ENCODE assay signal across 13 mouse cellular contexts in genomic region chrX:11657606-11658254, GRCm38 (mm10).
A peak's percentile ranks its signal among the peaks of the same experiment; 100 is the strongest.
DNase-seq lines count a peak whose midpoint lies in the region; ATAC-seq and TF ChIP-seq lines count a peak whose summit lies in the region.
"Had no signal": no experiment of that assay in that cellular context is flagged by ENCODE, and none has a peak within 500 bp of the region (broad histone marks: within the 10 kb centered on the region; RNA-seq: fewer than 3 reads in every experiment).

No protein-coding gene starts in this region.

- H3K36me3 ChIP-seq in forebrain, embryonic 15.5 days: no peaks in the 10 kb centered on the region
- no peaks in the 10 kb centered on the region for H3K36me3 ChIP-seq in forebrain, embryonic 11.5 days (ENCODE audit: control insufficient read depth, insufficient read depth, low read length)
- H3K36me3 ChIP-seq in forebrain, postnatal 0 days (ENCODE audit: insufficient read depth): no peaks in the 10 kb centered on the region
- H3K36me3 ChIP-seq in lung, postnatal 0 days (ENCODE audit: insufficient read depth, low read length): no peaks in the 10 kb centered on the region
- H3K36me3 ChIP-seq: liver, embryonic 15.5 days; midbrain, embryonic 10.5 days had no signal

- no peak for TF ChIP-seq EP300 in lung, postnatal 0 days (IDR thresholded peaks at IDR 0.05)

- no peak overlapping the region for H3K4me2 ChIP-seq in forebrain, embryonic 15.5 days (replicated peaks)
- H3K4me2 ChIP-seq in forebrain, embryonic 11.5 days (ENCODE audit: low read depth, low read length, severe bottlenecking): no peak overlapping the region
- no peak overlapping the region for H3K4me2 ChIP-seq in forebrain, postnatal 0 days (ENCODE audit: low read depth)
- no peak overlapping the region for H3K4me2 ChIP-seq in lung, postnatal 0 days (replicated peaks; ENCODE audit: low read depth, low read length)
- H3K4me2 ChIP-seq: liver, embryonic 15.5 days had no signal

- no peak overlapping the region for H3K4me3 ChIP-seq in forebrain, embryonic 15.5 days
- no peak overlapping the region for H3K4me3 ChIP-seq in forebrain, embryonic 11.5 days (ENCODE audit: low read depth, low read length)
- no peak overlapping the region for H3K4me3 ChIP-seq in forebrain, postnatal 0 days (ENCODE audit: low read depth, low read length)
- H3K4me3 ChIP-seq in lung, postnatal 0 days (ENCODE audit: low read depth, low read length): no peak overlapping the region
- H3K4me3 ChIP-seq: liver, embryonic 15.5 days; midbrain, embryonic 10.5 days had no signal

- H3K27me3 ChIP-seq in forebrain, embryonic 15.5 days: no peaks in the 10 kb centered on the region
- H3K27me3 ChIP-seq in forebrain, embryonic 11.5 days (ENCODE audit: control insufficient read depth, insufficient read depth, low read length): peaks cover 2% of the 10 kb centered on the region; the same call in 1 of the 2 replicates
- no peaks in the 10 kb centered on the region for H3K27me3 ChIP-seq in forebrain, postnatal 0 days (ENCODE audit: insufficient read depth, low read length)
- no peaks in the 10 kb centered on the region for H3K27me3 ChIP-seq in lung, postnatal 0 days (replicated peaks; ENCODE audit: insufficient read depth, low read length)

- WGBS in forebrain, embryonic 15.5 days: 44% methylated on average over 9 of the region's 9 CpGs
- WGBS in forebrain, embryonic 11.5 days: 72% methylated on average over 9 of the region's 9 CpGs
- 43% methylated on average over 9 of the region's 9 CpGs for WGBS in forebrain, postnatal 0 days
- 42% methylated on average over 9 of the region's 9 CpGs for WGBS in lung, postnatal 0 days

- 0 out of 2 replicates have a peak overlapping the region, but pooled peaks have one; percentile 43 for H3K27ac ChIP-seq in forebrain, embryonic 15.5 days (replicated peaks)
- no peak overlapping the region for H3K27ac ChIP-seq in forebrain, embryonic 11.5 days (ENCODE audit: low read depth, low read length)
- H3K27ac ChIP-seq in forebrain, postnatal 0 days (ENCODE audit: low read depth, low read length): no peak overlapping the region
- no peak overlapping the region for H3K27ac ChIP-seq in lung, postnatal 0 days (ENCODE audit: low read length)
- H3K27ac ChIP-seq: hindbrain, postnatal 0 days; liver, embryonic 15.5 days; midbrain, embryonic 10.5 days had no signal

- no peak for TF ChIP-seq CTCF in forebrain, postnatal 0 days (IDR thresholded peaks at IDR 0.05; ENCODE audit: low read depth)
- TF ChIP-seq CTCF in lung, postnatal 0 days (IDR thresholded peaks at IDR 0.05): no peak

- 0 out of 2 replicates have a peak, but pooled peaks cover 3% of the 10 kb centered on the region for H3K4me1 ChIP-seq in forebrain, embryonic 15.5 days
- no peaks in the 10 kb centered on the region for H3K4me1 ChIP-seq in forebrain, embryonic 11.5 days (replicated peaks; ENCODE audit: control insufficient read depth, insufficient read depth, low read length)
- H3K4me1 ChIP-seq in forebrain, postnatal 0 days (ENCODE audit: insufficient read depth): no peaks in the 10 kb centered on the region
- no peaks in the 10 kb centered on the region for H3K4me1 ChIP-seq in lung, postnatal 0 days (ENCODE audit: insufficient read depth, low read depth, low read length)
- H3K4me1 ChIP-seq: liver, embryonic 15.5 days had no signal

- no peak overlapping the region for H3K9ac ChIP-seq in forebrain, embryonic 15.5 days (replicated peaks)
- H3K9ac ChIP-seq in forebrain, embryonic 11.5 days (ENCODE audit: low read length): no peak overlapping the region
- H3K9ac ChIP-seq in forebrain, postnatal 0 days: no peak overlapping the region
- H3K9ac ChIP-seq in lung, postnatal 0 days (replicated peaks; ENCODE audit: low read depth): no peak overlapping the region
- H3K9ac ChIP-seq: liver, embryonic 15.5 days had no signal

- ATAC-seq in forebrain, embryonic 15.5 days (replicated peaks): no peak
- no peak for ATAC-seq in forebrain, embryonic 11.5 days (replicated peaks; ENCODE audit: low FRiP score)
- no peak for ATAC-seq in forebrain, postnatal 0 days
- ATAC-seq in lung, postnatal 0 days: no peak
- ATAC-seq: activated CD4-positive, CD25-positive, alpha-beta regulatory T cell, adult 4 months; hindbrain, postnatal 0 days had no signal

- no peak for DNase-seq in forebrain, embryonic 11.5 days (ENCODE audit: low spot score)
- peak; percentile 48 for DNase-seq in adipocyte (ENCODE audit: low spot score)
- DNase-seq in forebrain, postnatal 0 days: peak; percentile 10
- peak; percentile 11 for DNase-seq in lung, postnatal 0 days (ENCODE audit: low spot score)
- no peak for DNase-seq in testis, postnatal 14 days (ENCODE audit: low spot score)
- no peak for DNase-seq in natural killer cell, adult 2 months (ENCODE audit: low spot score in 2 of 2)
- DNase-seq: layer of hippocampus, adult 9-11 months; thymus, adult 18-20 months had no signal

- no peaks in the 10 kb centered on the region for H3K9me3 ChIP-seq in forebrain, embryonic 15.5 days
- H3K9me3 ChIP-seq in forebrain, embryonic 11.5 days (ENCODE audit: control insufficient read depth, low read length): no peaks in the 10 kb centered on the region
- no peaks in the 10 kb centered on the region for H3K9me3 ChIP-seq in forebrain, postnatal 0 days (ENCODE audit: low read length)
- H3K9me3 ChIP-seq in lung, postnatal 0 days (ENCODE audit: low read length): no peaks in the 10 kb centered on the region
- H3K9me3 ChIP-seq: liver, embryonic 15.5 days; midbrain, embryonic 10.5 days had no signal

Comparison
In these comparisons a context has a peak if more than half of its experiments do, and no peak if none do; other contexts are left out.
1. DNase-seq: peak in adipocyte (single experiment), forebrain, postnatal 0 days (single experiment) and lung, postnatal 0 days (single experiment); none in forebrain, embryonic 11.5 days (single experiment), testis, postnatal 14 days (single experiment) and natural killer cell, adult 2 months (0 of 2).